Mouse (Mus musculus): ENCODE measurements around the gene Apc2.

GRCm38 (mm10) chr10:80355431-80355830 is 59.7 kb downstream of the Apc2 start:
- no peak for TF ChIP-seq POLR2A (IDR thresholded peaks at IDR 0.05; ENCODE audit: borderline replicate concordance, low read depth, low read length)
- TF ChIP-seq CTCF (IDR thresholded peaks at IDR 0.05; ENCODE audit: low read depth, low read length) = no peak

Data from bone marrow macrophage, adult 2 months (primary cell).